Mouse (Mus musculus): ENCODE results near the gene C1s2. TPM values are rescaled to one million over a fixed set of nuclear protein-coding genes. Genes with fewer than 3 reads are reported as not detected.

C1s2 gene
- not detected for polyA plus RNA-seq (2017; shearing (Covaris generic))

GRCm38 (mm10) chr6:124635985-124636384, at the start of gene C1s2:
Gene C1s2, minus strand, starts transcription at chr6:124636085.

GRCm38 (mm10) chr6:124662477-124663423, 26.9 kb upstream of the C1s2 start, which contains the start of gene Lpcat3:
Gene Lpcat3, plus strand, starts transcription at chr6:124663027.

Other genes with a start within 250 kb of the C1s2 start
- 41.0 TPM for gene Pex5, start 221.0 kb downstream of the C1s2 start, polyA plus RNA-seq (2017; shearing (Covaris generic))
- not detected for gene Clstn3, start 171.3 kb downstream of the C1s2 start, polyA plus RNA-seq (2017; shearing (Covaris generic))
- gene C1rl, start 143.0 kb downstream of the C1s2 start, polyA plus RNA-seq (2017; shearing (Covaris generic)): 0.12 TPM
- gene C1ra, start 123.7 kb downstream of the C1s2 start, polyA plus RNA-seq (2017; shearing (Covaris generic)): not detected
- not detected for gene C1s1, start 93.7 kb downstream of the C1s2 start, polyA plus RNA-seq (2017; shearing (Covaris generic))
- gene C1rb, start 65.8 kb downstream of the C1s2 start, polyA plus RNA-seq (2017; shearing (Covaris generic)): not detected
- 27.3 TPM for gene Lpcat3, start 26.9 kb upstream of the C1s2 start, polyA plus RNA-seq (2017; shearing (Covaris generic))
- gene Emg1, start 76.1 kb upstream of the C1s2 start, polyA plus RNA-seq (2017; shearing (Covaris generic)): 299 TPM
- 137 TPM for gene Phb2, start 76.3 kb upstream of the C1s2 start, polyA plus RNA-seq (2017; shearing (Covaris generic))
- 230 TPM for gene Ptpn6, start 102.6 kb upstream of the C1s2 start, polyA plus RNA-seq (2017; shearing (Covaris generic))
- 313 TPM for gene Grcc10, start 105.3 kb upstream of the C1s2 start, polyA plus RNA-seq (2017; shearing (Covaris generic))
- 0.44 TPM for gene Gm45234, start 119.9 kb upstream of the C1s2 start, polyA plus RNA-seq (2017; shearing (Covaris generic))
- gene Atn1, start 120.4 kb upstream of the C1s2 start, polyA plus RNA-seq (2017; shearing (Covaris generic)): 21.5 TPM
- 4.5 TPM for gene Eno2, start 133.6 kb upstream of the C1s2 start, polyA plus RNA-seq (2017; shearing (Covaris generic))
- gene Lrrc23, start 143.6 kb upstream of the C1s2 start, polyA plus RNA-seq (2017; shearing (Covaris generic)): 3.9 TPM
- 3.3 TPM for gene Spsb2, start 172.6 kb upstream of the C1s2 start, polyA plus RNA-seq (2017; shearing (Covaris generic))
- gene Tpi1, start 178.2 kb upstream of the C1s2 start, polyA plus RNA-seq (2017; shearing (Covaris generic)): 109 TPM
- 69.3 TPM for gene Usp5, start 193.4 kb upstream of the C1s2 start, polyA plus RNA-seq (2017; shearing (Covaris generic))
- 2.5 TPM for gene Cdca3, start 193.5 kb upstream of the C1s2 start, polyA plus RNA-seq (2017; shearing (Covaris generic))
- gene Gnb3, start 204.2 kb upstream of the C1s2 start, polyA plus RNA-seq (2017; shearing (Covaris generic)): not detected
- not detected for gene P3h3, start 221.7 kb upstream of the C1s2 start, polyA plus RNA-seq (2017; shearing (Covaris generic))
- not detected for gene Gpr162, start 227.9 kb upstream of the C1s2 start, polyA plus RNA-seq (2017; shearing (Covaris generic))